Mouse (Mus musculus) ES-E14 (cell line): ENCODE data around the gene Antxr1.

Experiments
- HCFC1 ChIP-seq: IDR thresholded peaks from 2 replicates; pipeline ENCODE4 v1.6.1; 2012; ENCODE audit warnings: low read length, inconsistent platforms, borderline replicate concordance; ENCODE audit not compliant: insufficient read depth
- MAFK ChIP-seq: IDR thresholded peaks from 2 replicates; pipeline ENCODE4 v1.6.1; 2014; ENCODE audit warnings: mild to moderate bottlenecking, low read depth, low read length, inconsistent platforms; ENCODE audit not compliant: insufficient read depth
- ZC3H11A ChIP-seq: IDR thresholded peaks from 2 replicates; pipeline ENCODE4 v1.6.1; 2012; ENCODE audit warnings: low read depth, mild to moderate bottlenecking, inconsistent platforms, low read length, borderline replicate concordance
- ZNF384 ChIP-seq: IDR thresholded peaks from 2 replicates; pipeline ENCODE4 v1.6.1; 2012; ENCODE audit warnings: low read depth, low read length, inconsistent platforms

DNA sequence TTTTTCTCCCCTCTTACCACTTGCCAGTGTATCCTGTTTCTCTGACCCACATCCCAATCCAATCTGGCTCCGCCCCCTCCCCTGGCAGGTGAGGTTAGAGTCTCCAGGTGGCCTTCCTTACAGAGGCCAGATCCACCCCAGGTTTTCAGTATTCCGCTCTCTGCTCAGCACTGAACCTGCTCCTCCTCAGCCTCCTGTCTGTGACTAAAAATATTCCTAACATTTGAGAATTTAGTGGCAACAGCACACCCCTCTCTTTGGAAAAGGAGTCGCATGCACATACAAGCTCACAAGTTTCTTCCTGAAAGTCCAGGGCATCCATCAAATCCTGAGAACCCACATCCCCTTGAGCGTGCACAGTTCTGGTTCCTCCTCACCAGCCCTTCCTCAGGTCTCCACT, 109.3 kb downstream of the Antxr1 start:
- TF ChIP-seq ZC3H11A (no peak), ZNF384 (no peak), MAFK (no peak), HCFC1 (no peak)
